Mouse (Mus musculus) neural tube, embryonic 11.5 days (tissue): ENCODE measurements at regions not wholly inside any gene's neighbourhood (a gene's known extent, or its start where the extent isn't known, plus 50 kb on each side); places are given as distances from the start of the nearest gene placed in this dataset.

Experiments
- ATAC-seq: fragments of 200-750 bp; cut with Nextera tagmentation; 2 replicates; pipeline ENCODE4 v1.8.0; 2017; ENCODE audit warnings: moderate number of reproducible peaks, mild to moderate bottlenecking, moderate TSS enrichment, moderate library complexity; ENCODE audit not compliant: insufficient read depth, low FRiP score, low TSS enrichment
- DNase-seq: peaks from one replicate; pipeline ENCODE4 v3.0.0-alpha.2; 2015; ENCODE audit warnings: low spot score
- H3K27ac ChIP-seq: fragments of 300-500 bp; sonication (generic); 2 replicates; pipeline ENCODE4 v1.5.1; 2014; ENCODE audit warnings: low read depth, mild to moderate bottlenecking, low read length
- H3K27me3 ChIP-seq: fragments of 300-500 bp; sonication (generic); 2 replicates; pipeline ENCODE4 v1.6.1; 2014; ENCODE audit warnings: mild to moderate bottlenecking, low read length, mixed read lengths; ENCODE audit not compliant: control insufficient read depth, insufficient read depth
- H3K36me3 ChIP-seq: fragments of 300-500 bp; sonication (generic); 2 replicates; pipeline ENCODE4 v1.6.1; 2014; ENCODE audit warnings: mild to moderate bottlenecking, low read length, moderate library complexity, mixed read lengths; ENCODE audit not compliant: control insufficient read depth, insufficient read depth
- H3K4me1 ChIP-seq: fragments of 300-500 bp; sonication (generic); 2 replicates; pipeline ENCODE4 v1.6.1; 2014; ENCODE audit warnings: low read length, mixed read lengths; ENCODE audit not compliant: control insufficient read depth, insufficient read depth
- H3K4me2 ChIP-seq: fragments of 300-500 bp; sonication (generic); 2 replicates; pipeline ENCODE4 v1.6.1; 2014; ENCODE audit warnings: low read depth, mild to moderate bottlenecking, moderate library complexity
- H3K4me3 ChIP-seq: fragments of 300-500 bp; sonication (generic); 2 replicates; pipeline ENCODE4 v1.5.1; 2014; ENCODE audit warnings: low read depth, low read length
- H3K9ac ChIP-seq: fragments of 300-500 bp; sonication (generic); 2 replicates; pipeline ENCODE4 v1.6.1; 2014; ENCODE audit warnings: mild to moderate bottlenecking, low read length
- H3K9me3 ChIP-seq: fragments of 300-500 bp; sonication (generic); 2 replicates; pipeline ENCODE4 v1.6.1; 2016; ENCODE audit warnings: low read length; ENCODE audit not compliant: control insufficient read depth
- WGBS: fragments of 180-500 bp; shearing (Covaris S2); extraction: QIAGEN DNeasy Blood & Tissue Kit; methylation state at CpG from one replicate; pipeline ENCODE4 v1.1.7; 2014; 5-methylcytosine and 5-hydroxymethylcytosine counted together

DNA sequence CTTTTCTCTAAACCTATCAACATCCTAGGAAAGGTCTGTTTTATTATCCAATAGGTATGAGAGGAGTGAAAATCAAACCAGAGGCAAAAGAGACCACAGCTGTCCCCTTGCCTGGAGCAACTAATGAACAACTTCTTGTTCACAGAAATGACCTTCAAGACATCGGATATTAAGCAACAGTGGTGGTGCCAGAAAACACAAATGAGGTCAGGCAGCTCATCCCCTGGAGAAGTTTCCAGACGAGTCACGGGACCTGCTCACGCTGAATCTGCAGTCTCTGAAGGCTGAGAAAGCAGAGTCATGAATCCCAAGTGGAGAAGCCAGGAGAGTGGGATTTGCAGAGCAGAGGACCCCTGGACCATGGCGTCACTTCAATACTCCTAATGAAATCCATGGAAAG lies 183.6 kb downstream of the Efnb2 start:
- H3K27me3 ChIP-seq = no peaks in the 10 kb centered on the region
- H3K4me1 ChIP-seq = no peaks in the 10 kb centered on the region
- H3K4me3 ChIP-seq = no peak overlapping the region
- WGBS = 84% methylated on average over 5 of the region's 5 CpGs
- no peaks in the 10 kb centered on the region for H3K9me3 ChIP-seq
- no peak overlapping the region for H3K27ac ChIP-seq
- DNase-seq (no peak), ATAC-seq (no peak)
- no peak overlapping the region for H3K9ac ChIP-seq
- H3K36me3 ChIP-seq = no peaks in the 10 kb centered on the region
- H3K4me2 ChIP-seq = no peak overlapping the region

GRCm38 (mm10) chr8:8468552-8468951 lies 192.5 kb downstream of the Efnb2 start:
- WGBS = 58% methylated on average over 3 of the region's 3 CpGs
- Histone ChIP-seq H3K27ac (no peak overlapping the region), H3K4me3 (no peak overlapping the region), H3K36me3 (no peaks in the 10 kb centered on the region), H3K9me3 (no peaks in the 10 kb centered on the region), H3K4me1 (peaks cover 8% of the 10 kb centered on the region), H3K4me2 (no peak overlapping the region), H3K9ac (no peak overlapping the region), H3K27me3 (no peaks in the 10 kb centered on the region)
- DNase-seq (no peak), ATAC-seq (no peak)

DNA sequence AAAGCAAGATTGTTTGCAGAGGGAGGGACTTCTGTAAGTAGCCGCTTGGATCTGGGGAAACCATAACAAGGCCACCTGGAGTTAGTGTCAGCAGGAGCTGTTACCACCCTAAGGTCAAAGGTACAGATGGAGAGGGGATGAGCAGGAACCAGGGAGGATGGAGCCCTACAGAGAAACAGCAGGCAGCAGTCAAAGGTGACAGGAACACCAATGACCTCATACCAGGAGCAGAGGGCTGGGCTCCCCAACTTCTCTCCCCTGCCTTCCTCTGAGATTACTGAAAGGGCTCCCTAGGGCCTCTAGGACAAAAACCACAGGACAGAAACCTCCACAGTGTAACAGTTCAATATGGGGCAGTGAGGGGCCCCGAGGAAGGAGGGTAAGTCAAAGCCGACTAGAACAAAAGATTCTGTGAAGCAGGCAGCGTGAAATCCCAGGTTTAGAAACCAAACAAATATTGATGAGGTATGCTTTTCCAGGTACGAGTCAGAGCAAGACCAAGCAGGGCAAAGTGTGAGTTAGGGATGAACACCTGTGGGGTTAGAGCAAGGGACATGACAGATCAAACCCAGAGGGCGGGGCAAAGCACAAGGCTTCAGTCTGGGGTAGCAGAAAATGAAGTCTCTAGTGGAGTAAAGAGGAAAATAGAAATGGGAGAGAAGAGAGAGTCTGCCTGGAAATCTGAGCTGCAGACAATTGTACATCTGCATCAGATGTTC lies 194.4 kb downstream of the Efnb2 start:
- Histone ChIP-seq H3K9ac (no peak overlapping the region), H3K9me3 (no peaks in the 10 kb centered on the region), H3K27me3 (no peaks in the 10 kb centered on the region), H3K27ac (no peak overlapping the region), H3K4me2 (no peak overlapping the region), H3K36me3 (no peaks in the 10 kb centered on the region), H3K4me3 (no peak overlapping the region), H3K4me1 (peaks cover 8% of the 10 kb centered on the region)
- 7% methylated on average over 6 of the region's 6 CpGs for WGBS
- DNase-seq = peak; percentile 22
- ATAC-seq = no peak

GRCm38 (mm10) chr8:8462455-8462854 lies 198.6 kb downstream of the Efnb2 start:
- no peak overlapping the region for H3K4me2 ChIP-seq
- ATAC-seq (no peak), DNase-seq (no peak)
- no peaks in the 10 kb centered on the region for H3K9me3 ChIP-seq
- peaks cover 8% of the 10 kb centered on the region for H3K4me1 ChIP-seq
- no peak overlapping the region for H3K9ac ChIP-seq
- 71% methylated on average over 2 of the region's 2 CpGs for WGBS
- no peaks in the 10 kb centered on the region for H3K36me3 ChIP-seq
- no peak overlapping the region for H3K27ac ChIP-seq
- no peak overlapping the region for H3K4me3 ChIP-seq
- no peaks in the 10 kb centered on the region for H3K27me3 ChIP-seq

DNA sequence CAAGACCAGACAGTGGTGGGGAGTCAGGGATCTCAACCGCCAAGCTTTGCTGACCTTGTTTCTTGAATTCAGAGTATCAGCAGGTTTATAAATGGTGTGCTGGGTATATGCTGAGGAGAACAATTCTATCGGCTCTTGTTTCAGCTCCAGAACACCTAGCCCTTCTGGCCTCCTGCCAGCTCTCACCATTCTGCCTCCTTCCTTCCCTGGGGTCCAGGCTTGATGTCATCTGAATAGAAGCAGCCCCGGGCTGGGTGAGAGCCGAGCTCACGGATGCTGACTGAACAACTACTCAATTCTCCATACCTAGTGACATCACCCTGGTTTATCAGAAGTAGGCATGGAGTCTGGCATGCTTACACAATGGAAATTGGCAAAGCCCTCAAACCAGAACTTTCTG lies 203.5 kb downstream of the Efnb2 start:
- 81% methylated on average over 5 of the region's 5 CpGs for WGBS

GRCm38 (mm10) chr8:8453944-8454343 lies 207.1 kb downstream of the Efnb2 start:
- Histone ChIP-seq H3K27me3 (no peaks in the 10 kb centered on the region), H3K36me3 (no peaks in the 10 kb centered on the region), H3K9ac (no peak overlapping the region), H3K4me2 (no peak overlapping the region), H3K4me3 (no peak overlapping the region), H3K9me3 (no peaks in the 10 kb centered on the region), H3K4me1 (no peaks in the 10 kb centered on the region), H3K27ac (no peak overlapping the region)
- no peak for DNase-seq
- ATAC-seq = no peak
- WGBS = 91% methylated on average over 6 of the region's 6 CpGs

More for the DNA sequence above, 203.5 kb downstream of the Efnb2 start:
- no peaks in the 10 kb centered on the region for H3K36me3 ChIP-seq
- H3K27me3 ChIP-seq = no peaks in the 10 kb centered on the region
- no peak overlapping the region for H3K9ac ChIP-seq
- H3K4me3 ChIP-seq = no peak overlapping the region
- H3K9me3 ChIP-seq = no peaks in the 10 kb centered on the region
- H3K4me2 ChIP-seq = no peak overlapping the region
- H3K27ac ChIP-seq = no peak overlapping the region
- ATAC-seq (no peak), DNase-seq (no peak)
- H3K4me1 ChIP-seq = no peaks in the 10 kb centered on the region

GRCm38 (mm10) chr8:8452226-8452625 lies 208.8 kb downstream of the Efnb2 start:
- H3K4me1 ChIP-seq = no peaks in the 10 kb centered on the region
- H3K9ac ChIP-seq = no peak overlapping the region
- 84% methylated on average over 9 of the region's 9 CpGs for WGBS
- no peak overlapping the region for H3K27ac ChIP-seq
- no peaks in the 10 kb centered on the region for H3K27me3 ChIP-seq
- H3K4me3 ChIP-seq = no peak overlapping the region
- DNase-seq (no peak), ATAC-seq (no peak)
- no peak overlapping the region for H3K4me2 ChIP-seq
- no peaks in the 10 kb centered on the region for H3K9me3 ChIP-seq
- no peaks in the 10 kb centered on the region for H3K36me3 ChIP-seq

DNA sequence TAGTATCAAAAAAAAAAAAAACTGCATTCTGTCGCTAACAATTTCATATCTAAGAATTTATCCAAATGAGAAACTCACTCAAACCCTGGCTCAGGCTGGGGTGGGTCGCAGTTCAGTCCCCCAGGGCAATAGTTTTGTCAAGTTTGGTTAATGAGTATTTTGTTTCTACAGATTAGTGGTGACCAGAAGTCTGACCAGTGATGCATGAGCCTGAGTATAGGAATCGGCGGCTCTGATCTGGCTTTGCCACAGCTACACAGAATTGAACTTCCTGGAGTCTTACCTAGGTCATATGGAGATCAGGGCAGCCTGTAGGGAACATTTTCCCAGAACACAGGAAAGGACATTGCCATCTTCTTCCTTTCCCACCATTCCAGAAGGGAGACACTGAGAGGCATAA lies 212.1 kb downstream of the Efnb2 start:
- no peaks in the 10 kb centered on the region for H3K36me3 ChIP-seq
- no peak overlapping the region for H3K27ac ChIP-seq
- ATAC-seq (no peak), DNase-seq (no peak)
- H3K27me3 ChIP-seq = no peaks in the 10 kb centered on the region
- no peak overlapping the region for H3K9ac ChIP-seq
- no peak overlapping the region for H3K4me3 ChIP-seq
- H3K9me3 ChIP-seq = no peaks in the 10 kb centered on the region
- WGBS = 93% methylated on average over 4 of the region's 4 CpGs
- no peak overlapping the region for H3K4me2 ChIP-seq
- no peaks in the 10 kb centered on the region for H3K4me1 ChIP-seq

DNA sequence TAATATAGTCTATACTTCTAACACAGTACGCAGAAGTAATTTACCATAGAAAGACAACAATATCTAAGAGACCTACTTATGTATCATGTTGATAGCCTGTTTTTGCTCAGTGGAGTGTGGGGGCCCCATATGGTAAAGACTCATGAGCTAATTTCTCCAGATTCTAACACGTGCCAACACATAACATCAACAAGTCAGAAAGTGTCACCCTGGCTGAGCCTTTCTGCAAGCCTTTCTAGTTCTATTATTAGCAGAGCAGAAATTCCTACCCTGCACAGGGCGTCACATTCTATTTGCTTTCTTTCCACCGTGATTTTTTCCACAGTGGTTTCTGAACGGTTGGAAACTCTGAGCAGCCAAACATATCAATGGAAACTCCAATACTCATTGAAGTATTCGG lies 219.5 kb downstream of the Efnb2 start:
- no peaks in the 10 kb centered on the region for H3K4me1 ChIP-seq
- WGBS = 87% methylated on average over 6 of the region's 6 CpGs
- no peak overlapping the region for H3K9ac ChIP-seq
- H3K4me2 ChIP-seq = no peak overlapping the region
- DNase-seq (no peak), ATAC-seq (no peak)
- no peaks in the 10 kb centered on the region for H3K36me3 ChIP-seq
- H3K27ac ChIP-seq = no peak overlapping the region
- no peaks in the 10 kb centered on the region for H3K27me3 ChIP-seq
- no peak overlapping the region for H3K4me3 ChIP-seq
- no peaks in the 10 kb centered on the region for H3K9me3 ChIP-seq
